Mouse (Mus musculus) gonadal fat pad, adult 2 months (tissue): ENCODE results near the gene Olfr1084. TPM values are rescaled to one million over a fixed set of nuclear protein-coding genes. Genes with fewer than 3 reads are reported as not detected.
"Not testable (repeated sequence)": the region's sequence is repeated elsewhere in the genome, so short reads cannot be mapped to it uniquely, and the experiment has no call there.

Source experiments
- DNase-seq: peaks from one replicate; pipeline ENCODE4 v3.0.0-alpha.2; 2012; ENCODE audit warnings: low read depth
- polyA plus RNA-seq: library from polyadenylated mRNA; depleted of rRNA; stranded (reverse); fragments of >200 nt; gene quantifications from 2 replicates; pipeline ENCODE4 v1.2.3, GENCODE M21; 2012; rRNA removed

Gene Olfr1084
- not detected in 2 replicates for polyA plus RNA-seq

GRCm38 (mm10) chr2:86639625-86640024 lies at the start of gene Olfr1084:
Olfr1084 (minus strand) TSS chr2:86639725.
- not testable (repeated sequence) for DNase-seq

GRCm38 (mm10) chr2:86679992-86680391 lies 40.5 kb upstream of the Olfr1084 start, which contains the start of gene Olfr1086:
Olfr1086 (minus strand) TSS chr2:86680092.
- no peak for DNase-seq

DNA sequence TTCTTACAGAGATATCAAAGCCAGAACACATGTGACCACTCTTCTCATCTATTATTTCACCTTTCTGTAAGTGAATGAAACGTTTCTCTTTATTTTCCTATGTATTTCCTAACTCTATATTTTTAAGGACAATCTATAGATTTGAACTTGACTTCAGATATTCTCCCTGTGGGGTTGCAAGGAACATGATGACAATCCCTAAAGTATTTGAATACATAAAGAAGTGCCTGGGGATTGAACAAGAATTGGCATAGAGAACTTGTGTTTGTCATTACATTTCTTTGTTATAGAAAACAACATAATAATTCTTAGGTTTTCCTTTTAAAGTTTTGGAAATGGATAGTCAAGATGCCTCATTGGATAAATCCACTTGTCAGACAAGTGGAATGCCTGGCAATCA lies 22.4 kb upstream of the Olfr1084 start, which contains the start of gene Olfr1085:
Gene Olfr1085 (minus strand): TSS at position 101 of the 400 bp plus-strand sequence.
- DNase-seq, result no peak

DNA sequence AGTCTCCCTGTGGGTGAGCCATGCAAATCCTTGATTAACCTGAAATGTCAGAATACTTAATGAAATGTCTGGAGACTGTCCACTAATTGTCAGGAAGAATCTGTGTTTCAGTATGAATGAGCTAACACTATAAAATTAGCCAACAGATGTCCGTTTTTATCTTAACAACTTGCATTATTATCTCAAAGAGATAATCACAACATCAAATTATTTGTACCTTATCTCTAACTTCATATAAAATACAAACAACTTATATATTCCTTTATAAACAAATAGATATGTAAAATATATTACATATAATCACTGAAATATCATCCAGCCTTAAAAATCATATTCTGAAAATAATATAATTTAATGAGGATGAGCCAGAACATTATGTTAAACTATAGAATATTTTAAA lies 40.7 kb downstream of the Olfr1084 start, which contains the start of gene Olfr1082:
Gene Olfr1082 (minus strand): TSS at position 101 of the 400 bp plus-strand sequence.
- not testable (repeated sequence) for DNase-seq

Other genes with a start within 250 kb of the Olfr1084 start
- gene Olfr1061, start 225.7 kb downstream of the Olfr1084 start, polyA plus RNA-seq, result not detected in 2 replicates
- not detected in 2 replicates for gene Olfr1062, start 213.0 kb downstream of the Olfr1084 start, polyA plus RNA-seq
- gene Olfr1065, start 189.1 kb downstream of the Olfr1084 start, polyA plus RNA-seq, result not detected in 2 replicates
- gene Olfr1066, start 183.5 kb downstream of the Olfr1084 start, polyA plus RNA-seq, result not detected in 2 replicates
- gene Olfr228, start 152.3 kb downstream of the Olfr1084 start, polyA plus RNA-seq, result not detected in 2 replicates
- gene Olfr1076, start 131.3 kb downstream of the Olfr1084 start, polyA plus RNA-seq, result not detected in 2 replicates
- not detected in 2 replicates for gene Olfr1079, start 97.2 kb downstream of the Olfr1084 start, polyA plus RNA-seq
- not detected in 2 replicates for gene Olfr1080, start 81.5 kb downstream of the Olfr1084 start, polyA plus RNA-seq
- gene Olfr1082, start 40.8 kb downstream of the Olfr1084 start, polyA plus RNA-seq, result not detected in 2 replicates
- not detected in 2 replicates for gene Olfr1085, start 22.3 kb upstream of the Olfr1084 start, polyA plus RNA-seq
- not detected in 2 replicates for gene Olfr1086, start 40.4 kb upstream of the Olfr1084 start, polyA plus RNA-seq
- gene Olfr1087, start 58.7 kb upstream of the Olfr1084 start, polyA plus RNA-seq, result not detected in 2 replicates
- gene Olfr1089, start 94.0 kb upstream of the Olfr1084 start, polyA plus RNA-seq, result not detected in 2 replicates
- not detected in 2 replicates for gene Olfr1090, start 119.3 kb upstream of the Olfr1084 start, polyA plus RNA-seq
- gene Olfr1093, start 142.8 kb upstream of the Olfr1084 start, polyA plus RNA-seq, result not detected in 2 replicates
- gene Olfr141, start 170.3 kb upstream of the Olfr1084 start, polyA plus RNA-seq, result not detected in 2 replicates
- not detected in 2 replicates for gene Olfr1094, start 184.9 kb upstream of the Olfr1084 start, polyA plus RNA-seq
- not detected in 2 replicates for gene Olfr1095, start 212.0 kb upstream of the Olfr1084 start, polyA plus RNA-seq
- not detected in 2 replicates for gene Gm13723, start 235.1 kb upstream of the Olfr1084 start, polyA plus RNA-seq